Mouse (Mus musculus) myocyte (in vitro differentiated cells): ENCODE results near the gene Fbxw4. TPM values are rescaled to one million over a fixed set of nuclear protein-coding genes. Genes with fewer than 3 reads are reported as not detected.
"Not testable (repeated sequence)": the region's sequence is repeated elsewhere in the genome, so short reads cannot be mapped to it uniquely, and the experiment has no call there.

Source experiments
- H3K27me3 ChIP-seq: one replicate; pipeline ENCODE4 v1.6.1; 2011; ENCODE audit not compliant: control insufficient read depth, insufficient read depth, insufficient read length
- H3K36me3 ChIP-seq: one replicate; pipeline ENCODE4 v1.6.1; 2011; ENCODE audit not compliant: control insufficient read depth, insufficient read depth
- H3K4me2 ChIP-seq: one replicate; pipeline ENCODE4 v1.6.1; 2011; ENCODE audit warnings: low read depth, control low read depth
- H3K4me3 ChIP-seq: one replicate; pipeline ENCODE4 v1.5.1; 2011; ENCODE audit warnings: mild to moderate bottlenecking, control low read depth, moderate library complexity
- H3K79me2 ChIP-seq: one replicate; pipeline ENCODE4 v1.6.1; 2011; ENCODE audit not compliant: control insufficient read depth, insufficient read depth
- H3ac ChIP-seq: one replicate; pipeline ENCODE4 v1.6.1; 2011; ENCODE audit not compliant: control insufficient read depth, insufficient read length
- CEBPB ChIP-seq: IDR thresholded peaks from 2 replicates; pipeline ENCODE4 v1.6.1; 2011; ENCODE audit warnings: mild to moderate bottlenecking, moderate library complexity; ENCODE audit not compliant: poor library complexity, insufficient read depth, severe bottlenecking
- E2F4 ChIP-seq: IDR thresholded peaks from one replicate; pipeline ENCODE4 v1.6.1; 2011; ENCODE audit warnings: mild to moderate bottlenecking, control low read depth, moderate library complexity; ENCODE audit not compliant: insufficient read depth
- MAX ChIP-seq: IDR thresholded peaks from one replicate; pipeline ENCODE4 v1.6.1; 2011; ENCODE audit warnings: low read depth, mild to moderate bottlenecking, control low read depth
- MYOD1 ChIP-seq, 3 experiments: IDR thresholded peaks; one replicate each; pipeline ENCODE4 v1.6.1; 2011; ENCODE audit warnings: control low read depth in 2 of 3, low read depth in 2 of 3, mild to moderate bottlenecking in 2 of 3, moderate library complexity in 1 of 3; ENCODE audit not compliant: insufficient read length in 2 of 3, control insufficient read depth in 1 of 3
- MYOG ChIP-seq, 3 experiments: IDR thresholded peaks; one replicate each; pipeline ENCODE4 v1.6.1; 2011; ENCODE audit warnings: control low read depth in 2 of 3, low read depth in 2 of 3, mild to moderate bottlenecking in 2 of 3; ENCODE audit not compliant: insufficient read length in 2 of 3, control insufficient read depth in 1 of 3, insufficient read depth in 1 of 3
- POLR2A ChIP-seq: IDR thresholded peaks from one replicate; pipeline ENCODE4 v1.6.1; 2011; ENCODE audit warnings: low read depth, mild to moderate bottlenecking, control low read depth, moderate library complexity; ENCODE audit not compliant: insufficient read length
- POLR2AphosphoS2 ChIP-seq: IDR thresholded peaks from one replicate; pipeline ENCODE4 v1.6.1; 2011; ENCODE audit warnings: low read depth, control low read depth; ENCODE audit not compliant: insufficient read length
- REST ChIP-seq: IDR thresholded peaks from one replicate; pipeline ENCODE4 v1.6.1; 2011; ENCODE audit warnings: mild to moderate bottlenecking, control low read depth, moderate library complexity; ENCODE audit not compliant: insufficient read depth, insufficient read length
- SRF ChIP-seq: IDR thresholded peaks from one replicate; pipeline ENCODE4 v1.6.1; 2011; ENCODE audit warnings: low read depth; ENCODE audit not compliant: control insufficient read depth, insufficient read length
- TCF12 ChIP-seq: IDR thresholded peaks from one replicate; pipeline ENCODE4 v1.6.1; 2011; ENCODE audit warnings: mild to moderate bottlenecking, control low read depth; ENCODE audit not compliant: poor library complexity, insufficient read depth, severe bottlenecking
- TCF3 ChIP-seq: IDR thresholded peaks from one replicate; pipeline ENCODE4 v1.6.1; 2011; ENCODE audit warnings: low read depth, control low read depth; ENCODE audit not compliant: insufficient read length
- USF1 ChIP-seq: IDR thresholded peaks from one replicate; pipeline ENCODE4 v1.6.1; 2011; ENCODE audit warnings: low read depth, mild to moderate bottlenecking, control low read depth, moderate library complexity
- polyA plus RNA-seq: library from polyadenylated mRNA; unstranded; fragments of >200 nt; fragmentation: generic; extraction: Trizol; gene quantifications from one replicate; pipeline ENCODE4 v1.2.1, GENCODE M21; 2012; ENCODE audit warnings: missing spikeins

Gene Fbxw4
- polyA plus RNA-seq, 1 experiment, result 37.0 TPM

GRCm38 (mm10) chr19:45549128-45549915 is 110.8 kb downstream of the Fbxw4 start:
- Histone ChIP-seq H3K36me3 (no peaks in the 10 kb centered on the region), H3K27me3 (no peaks in the 10 kb centered on the region), H3ac (no peak overlapping the region), H3K4me3 (no peak overlapping the region), H3K79me2 (no peaks in the 10 kb centered on the region), H3K4me2 (no peak overlapping the region)
- TF ChIP-seq USF1 (no peak), POLR2AphosphoS2 (no peak), MYOG (IDR thresholded peaks at IDR 0.05; ENCODE audit: control insufficient read depth in 1 of 3, insufficient read depth in 1 of 3, insufficient read length in 2 of 3, low read depth in 2 of 3) (no peak), MYOD1 (IDR thresholded peaks at IDR 0.05; ENCODE audit: control insufficient read depth in 1 of 3, insufficient read length in 2 of 3, low read depth in 2 of 3) (no peak), TCF3 (no peak), CEBPB (no peak), REST (no peak)

GRCm38 (mm10) chr19:45548196-45548595 is 111.9 kb downstream of the Fbxw4 start:
- H3K4me2 ChIP-seq, H3K4me3 ChIP-seq, H3K27me3 ChIP-seq, H3K79me2 ChIP-seq, H3K36me3 ChIP-seq, H3ac ChIP-seq: not testable (repeated sequence)

- TF ChIP-seq CEBPB (no peak), TCF3 (no peak), REST (no peak), TCF12 (no peak), POLR2A (no peak), MYOD1 (IDR thresholded peaks at IDR 0.05; ENCODE audit: control insufficient read depth in 1 of 3, insufficient read length in 2 of 3, low read depth in 2 of 3) (no peak), E2F4 (no peak), USF1 (no peak), MAX (no peak), POLR2AphosphoS2 (no peak), SRF (no peak), MYOG (IDR thresholded peaks at IDR 0.05; ENCODE audit: control insufficient read depth in 1 of 3, insufficient read depth in 1 of 3, insufficient read length in 2 of 3, low read depth in 2 of 3) (no peak)
- Histone ChIP-seq H3K36me3 (no peaks in the 10 kb centered on the region), H3K79me2 (no peaks in the 10 kb centered on the region), H3K4me2 (peak overlapping the region; percentile 96), H3K4me3 (peak overlapping the region; percentile 10), H3ac (no peak overlapping the region), H3K27me3 (peaks cover 18% of the 10 kb centered on the region)
Observed at GRCm38 (mm10) chr19:45544925-45545321, 115.2 kb downstream of the Fbxw4 start.

GRCm38 (mm10) chr19:45544152-45544924 is 115.8 kb downstream of the Fbxw4 start:
- Histone ChIP-seq H3K4me3 (peak overlapping the region; percentile 10), H3K36me3 (no peaks in the 10 kb centered on the region), H3ac (no peak overlapping the region), H3K79me2 (no peaks in the 10 kb centered on the region), H3K27me3 (peaks cover 18% of the 10 kb centered on the region), H3K4me2 (peak overlapping the region; percentile 96)
- TF ChIP-seq CEBPB, result no peak
- no peak for TF ChIP-seq MYOG (IDR thresholded peaks at IDR 0.05; ENCODE audit: control insufficient read depth in 1 of 3, insufficient read depth in 1 of 3, insufficient read length in 2 of 3, low read depth in 2 of 3)
- TF ChIP-seq REST, result no peak
- TF ChIP-seq POLR2AphosphoS2, result no peak
- TF ChIP-seq TCF3, result no peak
- TF ChIP-seq TCF12, result no peak
- no peak for TF ChIP-seq MAX
- no peak for TF ChIP-seq E2F4
- TF ChIP-seq MYOD1 (IDR thresholded peaks at IDR 0.05; ENCODE audit: control insufficient read depth in 1 of 3, insufficient read length in 2 of 3, low read depth in 2 of 3), result no peak
- no peak for TF ChIP-seq SRF
- TF ChIP-seq POLR2A, result no peak
- TF ChIP-seq USF1, result no peak

- Histone ChIP-seq H3K27me3 (peaks cover 18% of the 10 kb centered on the region), H3K4me2 (peak overlapping the region; percentile 50), H3K36me3 (no peaks in the 10 kb centered on the region), H3ac (no peak overlapping the region), H3K79me2 (no peaks in the 10 kb centered on the region), H3K4me3 (no peak overlapping the region)
- TF ChIP-seq MYOG (IDR thresholded peaks at IDR 0.05; ENCODE audit: control insufficient read depth in 1 of 3, insufficient read depth in 1 of 3, insufficient read length in 2 of 3, low read depth in 2 of 3) (no peak), SRF (no peak), USF1 (no peak), POLR2A (no peak), REST (no peak), MYOD1 (IDR thresholded peaks at IDR 0.05; ENCODE audit: control insufficient read depth in 1 of 3, insufficient read length in 2 of 3, low read depth in 2 of 3) (no peak), E2F4 (no peak), CEBPB (no peak), POLR2AphosphoS2 (no peak), TCF3 (no peak), MAX (no peak)
Observed at GRCm38 (mm10) chr19:45542061-45542460, 118.1 kb downstream of the Fbxw4 start.
